ENCODE assay signal across 24 mouse cellular contexts in the genomic region with DNA sequence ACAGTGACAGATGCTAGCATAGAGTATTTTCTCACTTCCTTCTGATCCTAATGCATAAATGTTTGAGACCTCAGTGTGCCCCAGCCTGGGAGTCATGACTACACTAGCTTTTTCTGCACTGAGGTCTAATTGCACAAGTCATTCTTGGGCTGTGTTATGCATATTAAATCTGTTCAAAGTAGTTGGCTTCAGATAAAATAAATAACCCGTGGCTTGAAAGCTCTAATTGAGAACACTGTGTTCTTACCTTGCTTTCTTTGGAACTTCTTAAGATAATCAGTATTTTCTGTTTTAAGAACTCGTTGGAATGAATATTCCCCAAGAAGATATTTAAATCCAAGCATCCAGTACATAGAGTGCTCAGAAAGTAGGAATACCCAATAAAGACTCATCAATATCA.
"Had no signal": no experiment of that assay in that cellular context is flagged by ENCODE, and none has a peak within 500 bp of the region (broad histone marks: within the 10 kb centered on the region; RNA-seq: fewer than 3 reads in every experiment).

No protein-coding gene starts in this region.

- DNase-seq: gastrocnemius, postnatal 14 days; heart, adult 18-20 months; heart, postnatal 10 days; heart, postnatal 4 days; kidney, adult 18-20 months; kidney, adult 9 months; kidney, postnatal 25 days; kidney, postnatal 4 days; liver had no signal

- H3K36me3 ChIP-seq: heart, embryonic 10.5 days; heart, embryonic 12.5 days; hindbrain, embryonic 10.5 days; hindbrain, embryonic 12.5 days; intestine, embryonic 15.5 days; kidney, embryonic 15.5 days; limb, embryonic 10.5 days; limb, embryonic 12.5 days had no signal

- H3K4me1 ChIP-seq: heart, embryonic 10.5 days; heart, embryonic 12.5 days; hindbrain, embryonic 10.5 days; hindbrain, embryonic 12.5 days; intestine, embryonic 15.5 days; kidney, embryonic 15.5 days; limb, embryonic 10.5 days; limb, embryonic 12.5 days had no signal

- ATAC-seq: hindbrain, embryonic 16.5 days; inflammation-experienced regulatory T-cells, adult 6 months; intestine, embryonic 15.5 days; intestine, postnatal 0 days had no signal

- H3K27ac ChIP-seq: heart, embryonic 10.5 days; hindbrain, embryonic 10.5 days; hindbrain, embryonic 12.5 days; hindbrain, embryonic 14.5 days; intestine, embryonic 15.5 days; kidney, embryonic 15.5 days; kidney, postnatal 0 days; layer of hippocampus, adult 2 months; left cerebral cortex, adult 2 months; limb, embryonic 10.5 days; limb, embryonic 12.5 days had no signal

- H3K4me3 ChIP-seq: heart, embryonic 10.5 days; heart, embryonic 12.5 days; hindbrain, embryonic 10.5 days; hindbrain, embryonic 12.5 days; intestine, embryonic 15.5 days; kidney, embryonic 15.5 days; layer of hippocampus, adult 2 months; left cerebral cortex, adult 2 months; limb, embryonic 10.5 days; limb, embryonic 12.5 days had no signal

- H3K27me3 ChIP-seq: heart, embryonic 12.5 days; hindbrain, embryonic 12.5 days; intestine, embryonic 15.5 days; kidney, embryonic 15.5 days; limb, embryonic 12.5 days had no signal
